Mouse (Mus musculus): ENCODE results near the gene Pkmyt1.

Pkmyt1 gene

GRCm38 (mm10) chr17:23703301-23703700 lies 22.8 kb upstream of the Pkmyt1 start:
- no peak for TF ChIP-seq GATA4 (IDR thresholded peaks at IDR 0.05; ENCODE audit: insufficient replicate concordance, low read length)

DNA sequence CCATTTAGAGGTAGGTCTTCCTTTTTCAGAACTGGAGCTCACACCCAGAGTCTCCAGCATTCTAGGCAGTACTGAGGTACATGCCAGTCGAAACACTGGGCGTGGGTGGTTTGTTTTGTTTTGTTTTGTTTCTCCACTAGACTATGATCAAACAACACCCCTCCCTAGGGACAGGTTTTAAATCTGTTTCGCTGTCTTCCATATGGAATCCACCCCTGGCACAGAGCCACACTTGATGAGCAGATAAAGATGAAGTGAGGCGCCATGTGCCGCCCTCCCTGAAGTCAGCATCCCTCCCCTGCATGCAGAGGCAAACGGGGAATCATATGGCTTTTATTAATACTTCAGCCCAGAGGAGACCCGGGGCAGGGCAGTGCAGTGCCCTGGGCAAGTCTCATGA lies 21.4 kb upstream of the Pkmyt1 start:
- TF ChIP-seq GATA4 (IDR thresholded peaks at IDR 0.05; ENCODE audit: insufficient replicate concordance, low read length), result no peak

GRCm38 (mm10) chr17:23705525-23706104 lies 20.5 kb upstream of the Pkmyt1 start:
- no peak for TF ChIP-seq GATA4 (IDR thresholded peaks at IDR 0.05; ENCODE audit: insufficient replicate concordance, low read length)

GRCm38 (mm10) chr17:23706212-23706611 lies 19.9 kb upstream of the Pkmyt1 start:
- no peak; the same call in 1 of the 2 replicates for TF ChIP-seq GATA4 (IDR thresholded peaks at IDR 0.05; ENCODE audit: insufficient replicate concordance, low read length)

DNA sequence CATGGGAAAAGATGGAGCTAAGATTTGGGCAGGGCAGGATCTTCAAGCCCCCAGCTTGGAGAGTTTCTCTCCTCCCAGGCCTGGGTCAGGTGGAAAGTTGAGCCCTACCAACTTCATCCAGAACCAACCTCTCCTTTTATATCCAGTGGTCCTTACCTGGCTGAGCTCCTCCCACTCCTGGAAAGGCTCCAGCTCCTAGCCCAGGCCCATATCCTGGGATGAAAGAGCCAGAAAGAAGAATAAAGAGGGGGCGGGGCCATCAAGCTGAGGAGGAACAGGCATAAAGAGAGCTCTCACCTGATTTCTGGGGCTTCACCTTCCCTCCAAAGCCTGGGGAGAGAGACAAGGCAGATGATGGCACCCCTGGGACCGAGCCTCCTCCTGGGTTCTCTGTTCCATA lies 9.1 kb upstream of the Pkmyt1 start:
- no peak for TF ChIP-seq GATA4 (IDR thresholded peaks at IDR 0.05; ENCODE audit: insufficient replicate concordance, low read length)

DNA sequence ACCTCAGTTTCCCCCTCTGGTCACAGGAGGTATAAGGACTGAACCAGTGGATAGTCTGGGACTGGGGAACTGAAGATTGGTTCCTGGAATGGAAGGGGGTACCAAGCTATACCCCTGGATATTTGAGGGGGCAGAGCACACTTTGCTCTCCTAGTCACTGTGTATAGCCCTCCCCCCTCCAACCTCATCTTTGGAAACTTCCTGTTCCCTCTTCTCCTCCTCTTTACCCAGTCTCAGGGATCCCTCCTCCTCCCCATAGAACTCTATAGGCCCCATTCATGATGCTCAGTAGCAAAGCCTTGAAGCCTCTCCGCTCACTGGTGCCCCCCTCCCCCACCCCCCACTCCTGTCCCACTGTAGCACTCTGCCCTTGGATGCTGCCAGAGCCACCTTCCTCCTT lies 6.7 kb upstream of the Pkmyt1 start:
- TF ChIP-seq GATA4 (IDR thresholded peaks at IDR 0.05; ENCODE audit: insufficient replicate concordance, low read length), result no peak

DNA sequence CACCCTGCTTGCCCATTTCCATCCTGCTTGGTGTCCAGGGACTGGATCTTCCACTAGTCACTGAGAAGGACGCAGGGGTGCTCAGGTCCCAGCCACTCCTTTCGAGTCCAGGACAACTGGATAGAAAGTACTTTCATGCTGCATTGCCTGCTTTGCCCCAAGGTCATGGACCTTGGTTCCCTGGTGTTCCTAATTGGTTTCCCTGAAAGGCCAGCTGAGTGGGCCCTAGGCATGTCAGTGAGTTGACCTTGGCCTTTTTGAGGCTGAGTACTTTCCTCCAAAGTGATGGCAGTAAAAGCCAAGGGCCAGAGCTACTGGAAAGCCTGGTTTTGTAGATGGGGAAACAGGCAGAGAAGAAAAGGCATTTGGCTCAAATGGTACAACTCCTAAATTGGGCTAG lies 4.2 kb upstream of the Pkmyt1 start:
- TF ChIP-seq GATA4 (IDR thresholded peaks at IDR 0.05; ENCODE audit: insufficient replicate concordance, low read length), result no peak

DNA sequence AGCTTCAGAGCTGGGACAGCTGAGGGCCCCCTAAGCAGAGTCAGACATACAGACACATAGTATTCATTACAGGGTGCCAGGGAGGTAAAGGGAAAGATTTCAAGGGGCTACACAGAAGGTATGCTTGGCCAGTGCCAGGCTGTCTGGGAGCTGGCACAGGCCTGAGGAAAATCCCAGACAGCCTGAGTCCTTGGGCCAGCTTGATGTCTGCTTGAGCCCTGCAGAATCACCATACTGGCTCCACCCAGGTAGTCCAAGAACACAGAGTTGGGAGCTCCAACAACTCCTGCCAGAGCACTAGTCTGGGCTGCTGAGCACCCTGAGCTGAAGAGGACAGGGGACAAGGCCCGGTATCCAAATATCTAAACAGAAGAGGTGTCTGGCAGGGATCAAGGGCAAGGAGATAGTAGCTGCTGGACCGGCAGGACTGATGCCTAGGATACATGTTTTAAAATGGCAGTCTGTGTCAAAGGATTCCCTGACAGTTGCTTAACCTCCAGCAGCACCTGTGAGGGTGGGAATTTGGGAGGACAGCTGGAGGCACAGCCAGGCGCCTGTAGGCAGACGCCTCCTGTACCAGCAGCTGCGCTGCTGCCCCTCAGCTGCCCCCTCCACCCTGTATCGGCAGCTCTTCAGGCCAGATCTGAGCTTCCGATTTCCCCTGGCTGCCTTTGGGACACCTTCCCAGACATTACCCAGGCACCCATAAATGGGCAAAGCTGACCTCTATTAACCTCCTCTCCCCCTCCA lies 3.6 kb upstream of the Pkmyt1 start, which contains the start of gene 1520401A03Rik:
1520401A03Rik (minus strand) TSS at position 408 of the 750 bp plus-strand sequence.
- TF ChIP-seq GATA4 (IDR thresholded peaks at IDR 0.05; ENCODE audit: insufficient replicate concordance, low read length), result no peak

GRCm38 (mm10) chr17:23725477-23725876 lies 659 bp upstream of the Pkmyt1 start:
- TF ChIP-seq GATA4 (IDR thresholded peaks at IDR 0.05; ENCODE audit: insufficient replicate concordance, low read length), result no peak

- no peak for TF ChIP-seq GATA4 (IDR thresholded peaks at IDR 0.05; ENCODE audit: insufficient replicate concordance, low read length)
These were observed 614 bp downstream of the Pkmyt1 start for GRCm38 (mm10) chr17:23726758-23727142.

DNA sequence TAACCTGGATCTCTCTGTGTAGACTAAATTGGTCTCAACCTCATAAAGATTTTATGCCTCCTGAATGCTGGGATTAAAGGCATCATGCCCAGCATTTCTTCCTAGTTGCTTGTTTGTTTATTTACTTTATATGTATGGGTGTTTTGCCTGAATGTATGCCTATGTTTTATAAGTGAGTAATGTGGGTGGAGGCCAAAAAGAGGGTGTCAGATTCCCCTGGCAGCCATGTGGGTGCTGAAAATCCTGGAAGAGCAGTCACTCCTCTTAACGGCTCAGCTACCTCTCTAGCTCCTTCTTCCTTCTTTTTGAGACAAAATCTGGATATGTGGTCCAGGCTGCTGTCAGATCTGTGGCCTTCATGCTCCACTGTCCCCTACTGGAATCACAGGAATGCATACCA lies 4.3 kb downstream of the Pkmyt1 start:
- TF ChIP-seq GATA4 (IDR thresholded peaks at IDR 0.05; ENCODE audit: insufficient replicate concordance, low read length), result no peak

- TF ChIP-seq GATA4 (IDR thresholded peaks at IDR 0.05; ENCODE audit: insufficient replicate concordance, low read length), result no peak
These were observed 8.2 kb downstream of the Pkmyt1 start for GRCm38 (mm10) chr17:23734341-23734740.

GRCm38 (mm10) chr17:23737493-23738445 lies 11.6 kb downstream of the Pkmyt1 start:
- no peak for TF ChIP-seq GATA4 (IDR thresholded peaks at IDR 0.05; ENCODE audit: insufficient replicate concordance, low read length)

- no peak for TF ChIP-seq GATA4 (IDR thresholded peaks at IDR 0.05; ENCODE audit: insufficient replicate concordance, low read length)
These were observed 12.7 kb downstream of the Pkmyt1 start for GRCm38 (mm10) chr17:23738836-23739201.

All from liver, adult (tissue).